Mouse (Mus musculus): ENCODE measurements around the gene Gzma. TPM values are rescaled to one million over a fixed set of nuclear protein-coding genes. Genes with fewer than 3 reads are reported as not detected.

Gzma gene
- polyA plus RNA-seq, 1 experiment = 0.13 TPM

DNA sequence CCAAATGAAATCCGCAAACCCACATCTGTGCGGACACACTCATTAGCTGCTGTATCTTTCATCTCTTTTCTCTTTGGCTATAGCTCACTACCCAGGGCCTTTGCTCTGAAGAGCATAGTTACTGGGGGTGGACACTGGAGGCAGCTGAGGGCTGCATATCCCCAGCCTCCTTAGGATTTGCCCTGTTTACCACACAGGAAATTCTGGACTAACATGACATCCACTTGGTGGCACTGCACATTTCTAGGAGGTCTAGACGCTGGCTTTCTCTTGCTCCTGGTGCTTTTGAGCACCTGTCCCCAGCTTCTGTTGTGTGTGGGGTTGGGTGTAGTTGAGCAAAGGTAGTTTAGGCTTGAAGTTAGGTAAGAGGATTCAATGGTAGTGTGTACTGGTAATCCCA, 53.1 kb downstream of the Gzma start:
- Histone ChIP-seq H3K4me3 (ENCODE audit: insufficient read depth, low read length) (no peak overlapping the region), H3K4me1 (ENCODE audit: control insufficient read depth, insufficient read depth, low read length) (no peaks in the 10 kb centered on the region), H3K27ac (ENCODE audit: insufficient read depth, low read length) (no peak overlapping the region)
- TF ChIP-seq CTCF (IDR thresholded peaks at IDR 0.05; ENCODE audit: extremely low read depth, insufficient read depth, low read length) (peak; percentile 17; the same call in 1 of the 2 replicates), POLR2A (IDR thresholded peaks at IDR 0.05; ENCODE audit: extremely low read depth, insufficient read depth, low read length) (no peak)

DNA sequence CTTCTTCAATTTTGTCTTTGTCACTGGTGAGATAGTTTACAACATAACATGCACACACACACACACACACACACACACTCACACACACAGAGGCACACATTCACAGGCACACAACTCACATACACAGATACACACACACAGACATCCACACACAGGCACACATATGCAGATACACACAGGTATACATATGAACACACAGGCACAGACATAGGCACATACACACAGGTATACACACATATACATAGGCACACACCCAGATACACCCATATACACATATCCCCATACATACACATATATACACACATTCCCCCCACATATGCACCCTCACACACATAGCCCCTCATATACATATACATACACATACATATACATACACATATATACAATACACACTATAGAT, 53.8 kb downstream of the Gzma start:
- no peak for TF ChIP-seq CTCF (IDR thresholded peaks at IDR 0.05; ENCODE audit: extremely low read depth, insufficient read depth, low read length)
- TF ChIP-seq POLR2A (IDR thresholded peaks at IDR 0.05; ENCODE audit: extremely low read depth, insufficient read depth, low read length) = no peak
- Histone ChIP-seq H3K4me3 (ENCODE audit: insufficient read depth, low read length) (no peak overlapping the region), H3K27ac (ENCODE audit: insufficient read depth, low read length) (no peak overlapping the region)

DNA sequence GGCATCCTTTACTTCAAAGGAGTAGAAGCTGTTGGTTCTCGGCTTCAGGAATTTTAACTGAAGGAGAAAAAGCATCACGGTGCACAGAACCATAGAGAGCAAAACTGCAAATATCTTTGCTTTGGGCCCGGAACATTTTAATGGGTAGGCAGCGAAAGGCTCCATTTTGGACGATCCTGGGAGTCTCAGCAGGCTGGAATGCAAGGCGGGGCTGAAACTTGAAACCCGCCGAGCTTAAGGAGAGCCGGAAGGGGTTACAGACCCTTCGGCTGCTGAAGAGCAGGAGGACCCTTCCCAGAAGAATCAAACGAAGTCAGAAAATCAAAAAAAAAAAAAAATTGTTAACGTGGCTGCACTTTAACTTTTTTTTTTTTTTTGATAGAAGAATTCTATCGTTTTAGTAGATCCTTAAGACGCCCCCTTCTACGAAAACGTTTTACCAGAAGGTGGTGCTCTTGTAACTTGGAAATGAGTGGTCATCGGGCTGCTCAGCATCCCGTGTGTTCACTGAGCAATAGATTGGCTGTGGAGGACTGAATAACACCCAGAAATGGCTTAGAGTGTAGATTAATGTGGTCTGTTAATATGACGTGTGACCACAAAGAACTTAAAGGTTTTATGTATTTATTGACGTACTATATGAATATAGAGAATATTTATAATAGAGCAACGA, 54.4 kb downstream of the Gzma start, which contains the start of gene Gpx8:
Gpx8 (minus strand) TSS at position 200 of the 673 bp plus-strand sequence.
- TF ChIP-seq POLR2A (IDR thresholded peaks at IDR 0.05; ENCODE audit: extremely low read depth, insufficient read depth, low read length) = no peak
- TF ChIP-seq CTCF (IDR thresholded peaks at IDR 0.05; ENCODE audit: extremely low read depth, insufficient read depth, low read length) = peak; percentile 50
- Histone ChIP-seq H3K4me1 (ENCODE audit: control insufficient read depth, insufficient read depth, low read length) (no peaks in the 10 kb centered on the region), H3K4me3 (ENCODE audit: insufficient read depth, low read length) (peak within 1 kb of the TSS; percentile 27), H3K27ac (ENCODE audit: insufficient read depth, low read length) (no peak within 1 kb of the TSS)

More for the DNA sequence above, 53.8 kb downstream of the Gzma start:
- H3K4me1 ChIP-seq (ENCODE audit: control insufficient read depth, insufficient read depth, low read length) = no peaks in the 10 kb centered on the region

DNA sequence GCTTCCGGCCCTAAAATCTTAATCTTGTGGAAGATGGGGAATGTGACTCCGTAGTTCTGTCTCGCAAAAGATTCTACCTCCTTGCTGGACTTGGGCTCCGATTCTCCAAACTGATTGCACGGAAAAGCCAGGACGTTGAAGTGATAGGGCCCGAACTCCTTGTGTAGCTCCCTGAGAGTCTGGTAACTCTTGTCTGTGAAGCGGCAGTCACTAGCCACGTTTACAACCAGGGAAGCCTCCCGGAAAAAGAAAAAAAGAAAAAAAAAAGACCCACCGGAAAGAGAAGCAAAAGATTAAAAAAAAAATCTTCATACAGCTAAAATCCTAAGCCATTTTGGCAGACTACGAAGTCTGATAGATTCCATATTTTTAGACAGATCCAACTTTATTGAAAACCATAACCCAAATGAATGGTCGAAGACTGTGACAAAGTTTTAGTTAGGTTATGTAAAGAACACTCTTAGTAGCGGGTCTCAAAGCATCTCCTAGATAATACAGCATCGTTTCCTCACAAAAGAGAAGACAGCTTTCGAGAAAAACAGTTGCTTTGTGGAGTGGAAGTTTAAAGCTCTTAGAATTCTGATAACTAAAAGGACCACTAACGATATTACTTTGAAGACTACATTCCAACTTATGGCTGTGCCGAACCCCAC, 55.2 kb downstream of the Gzma start:
- Histone ChIP-seq H3K4me1 (ENCODE audit: control insufficient read depth, insufficient read depth, low read length) (no peaks in the 10 kb centered on the region), H3K27ac (ENCODE audit: insufficient read depth, low read length) (no peak overlapping the region), H3K4me3 (ENCODE audit: insufficient read depth, low read length) (peak overlapping the region; percentile 27; the same call in 1 of the 2 replicates)
- no peak for TF ChIP-seq POLR2A (IDR thresholded peaks at IDR 0.05; ENCODE audit: extremely low read depth, insufficient read depth, low read length)
- TF ChIP-seq CTCF (IDR thresholded peaks at IDR 0.05; ENCODE audit: extremely low read depth, insufficient read depth, low read length) = no peak

DNA sequence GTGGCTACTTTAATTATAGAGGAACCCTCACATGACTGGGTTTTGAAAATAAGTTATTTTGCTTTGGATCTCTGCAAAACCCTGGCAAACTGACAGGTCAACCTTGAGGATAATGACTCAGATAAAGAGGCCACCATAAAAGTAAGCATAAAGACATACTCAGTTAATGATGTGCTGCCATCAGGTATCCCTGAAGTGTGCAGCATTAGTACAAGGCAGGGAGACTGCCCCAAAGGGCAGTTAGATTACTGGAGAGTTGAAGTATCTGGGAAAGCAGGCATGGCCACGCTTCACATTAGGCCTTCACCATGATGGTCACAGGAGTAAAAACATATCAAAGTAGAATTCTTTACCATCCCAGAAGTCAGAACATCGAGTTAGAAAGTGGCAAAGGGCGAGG, 55.9 kb downstream of the Gzma start:
- Histone ChIP-seq H3K4me3 (ENCODE audit: insufficient read depth, low read length) (no peak overlapping the region; the same call in 1 of the 2 replicates), H3K27ac (ENCODE audit: insufficient read depth, low read length) (no peak overlapping the region)

More for the DNA sequence above, 55.9 kb downstream of the Gzma start:
- no peak for TF ChIP-seq POLR2A (IDR thresholded peaks at IDR 0.05; ENCODE audit: extremely low read depth, insufficient read depth, low read length)
- no peak for TF ChIP-seq CTCF (IDR thresholded peaks at IDR 0.05; ENCODE audit: extremely low read depth, insufficient read depth, low read length)
- H3K4me1 ChIP-seq (ENCODE audit: control insufficient read depth, insufficient read depth, low read length) = no peaks in the 10 kb centered on the region

Other genes with a start within 250 kb of the Gzma start
- gene Mtrex, start 173.6 kb downstream of the Gzma start, polyA plus RNA-seq (2012; rRNA removed) = 34.7 and 37.9 TPM in 2 replicates
- 10.7 and 11.2 TPM in 2 replicates for gene Dhx29, start 173.5 kb downstream of the Gzma start, polyA plus RNA-seq (2012; rRNA removed)
- 1.8 and 2.7 TPM in 2 replicates for gene Ccno, start 113.2 kb downstream of the Gzma start, polyA plus RNA-seq (2012; rRNA removed)
- gene Mcidas, start 107.1 kb downstream of the Gzma start, polyA plus RNA-seq (2012; rRNA removed) = 0.10 and 0.13 TPM in 2 replicates
- gene Cdc20b, start 65.9 kb downstream of the Gzma start, polyA plus RNA-seq (2012; rRNA removed) = 0.08 TPM in 1 of 2 replicates, not detected in the other
- 10.4 and 10.7 TPM in 2 replicates for gene Gpx8, start 54.6 kb downstream of the Gzma start, polyA plus RNA-seq (2012; rRNA removed)
- 0.09 and 0.17 TPM in 2 replicates for gene Esm1, start 108.7 kb upstream of the Gzma start, polyA plus RNA-seq (2012; rRNA removed)
- gene Gzmk, start 124.9 kb upstream of the Gzma start, polyA plus RNA-seq (2012; rRNA removed) = 0.17 and 0.19 TPM in 2 replicates
- 0.89 and 1.1 TPM in 2 replicates for gene BC067074, start 192.2 kb upstream of the Gzma start, polyA plus RNA-seq (2012; rRNA removed)

Measured in cortical plate, adult 2 months (tissue).